Mouse (Mus musculus) stomach, embryonic 16.5 days (tissue): Measurements from ENCODE around the gene Hmx3. TPM values are rescaled to one million over a fixed set of nuclear protein-coding genes. Genes with fewer than 3 reads are reported as not detected.

ENCODE experiments used
- ATAC-seq: fragments of 200-750 bp; cut with Nextera tagmentation; 2 replicates; pipeline ENCODE4 v1.8.0; 2017; ENCODE audit warnings: moderate number of reproducible peaks, moderate TSS enrichment; ENCODE audit not compliant: insufficient read depth, low FRiP score
- H3K27ac ChIP-seq: fragments of 300-500 bp; sonication (generic); 2 replicates; pipeline ENCODE4 v1.5.1; 2014; ENCODE audit warnings: low read length
- H3K27me3 ChIP-seq: fragments of 300-500 bp; sonication (generic); 2 replicates; pipeline ENCODE4 v1.6.1; 2014; ENCODE audit warnings: low read length, control low read depth, mixed read lengths; ENCODE audit not compliant: control insufficient read depth, insufficient read depth
- H3K36me3 ChIP-seq: fragments of 300-500 bp; sonication (generic); 2 replicates; pipeline ENCODE4 v1.6.1; 2014; ENCODE audit warnings: low read length; ENCODE audit not compliant: control insufficient read depth, insufficient read depth
- H3K4me1 ChIP-seq: fragments of 300-500 bp; sonication (generic); 2 replicates; pipeline ENCODE4 v1.6.1; 2014; ENCODE audit warnings: low read length, control low read depth, mixed read lengths; ENCODE audit not compliant: control insufficient read depth, insufficient read depth
- H3K4me2 ChIP-seq: fragments of 300-500 bp; sonication (generic); 2 replicates; pipeline ENCODE4 v1.6.1; 2014; ENCODE audit warnings: low read depth, low read length, mixed read lengths
- H3K4me3 ChIP-seq: fragments of 300-500 bp; sonication (generic); replicated peaks from 2 replicates; pipeline ENCODE4 v1.5.1; 2014; ENCODE audit warnings: mild to moderate bottlenecking, low read length
- H3K9ac ChIP-seq: fragments of 300-500 bp; sonication (generic); 2 replicates; pipeline ENCODE4 v1.6.1; 2014; ENCODE audit warnings: low read length
- H3K9me3 ChIP-seq: fragments of 300-500 bp; sonication (generic); replicated peaks from 2 replicates; pipeline ENCODE4 v1.6.1; 2016; ENCODE audit warnings: low read length, control low read depth; ENCODE audit not compliant: control insufficient read depth
- WGBS: fragments of 180-500 bp; shearing (Covaris S2); extraction: QIAGEN DNeasy Blood & Tissue Kit; methylation state at CpG from one replicate; pipeline ENCODE4 v1.1.7; 2014; 5-methylcytosine and 5-hydroxymethylcytosine counted together
- polyA plus RNA-seq: library from polyadenylated mRNA; unstranded; fragments of >200 nt; fragmentation: Nextera tagmentation; extraction: Ambion mirVana; gene quantifications from 2 replicates; pipeline ENCODE4 v1.2.1, GENCODE M21; 2015

Gene Hmx3
- polyA plus RNA-seq, 1 experiment from 2014 or later: 0.32 TPM

- WGBS: 41% methylated on average over 9 of the region's 9 CpGs
- no peak for ATAC-seq
Observed at GRCm38 (mm10) chr7:131582178-131582577, 39.5 kb downstream of the Hmx3 start.

GRCm38 (mm10) chr7:131585551-131585950, 42.9 kb downstream of the Hmx3 start:
- Histone ChIP-seq H3K4me3 (no peak overlapping the region), H3K27ac (no peak overlapping the region), H3K4me1 (no peaks in the 10 kb centered on the region), H3K27me3 (no peaks in the 10 kb centered on the region), H3K36me3 (no peaks in the 10 kb centered on the region), H3K9me3 (no peaks in the 10 kb centered on the region), H3K9ac (no peak overlapping the region), H3K4me2 (no peak overlapping the region)
- whole genome bisulfite sequencing: 84% methylated on average over 5 of the region's 5 CpGs
- ATAC-seq: no peak

More at GRCm38 (mm10) chr7:131582178-131582577, 39.5 kb downstream of the Hmx3 start:
- H3K27me3 ChIP-seq: no peaks in the 10 kb centered on the region
- no peaks in the 10 kb centered on the region for H3K9me3 ChIP-seq
- H3K9ac ChIP-seq: no peak overlapping the region
- no peak overlapping the region for H3K4me3 ChIP-seq
- H3K27ac ChIP-seq: no peak overlapping the region
- H3K4me1 ChIP-seq: no peaks in the 10 kb centered on the region
- H3K36me3 ChIP-seq: no peaks in the 10 kb centered on the region
- no peak overlapping the region for H3K4me2 ChIP-seq

Other genes starting within 250 kb of the Hmx3 start
- gene Cuzd1, start 220.6 kb upstream of the Hmx3 start, polyA plus RNA-seq: 1.3 and 2.3 TPM in 2 replicates
- not detected in 2 replicates for gene Fam24b, start 213.4 kb upstream of the Hmx3 start, polyA plus RNA-seq
- not detected in 2 replicates for gene Fam24a, start 209.0 kb upstream of the Hmx3 start, polyA plus RNA-seq
- 21.4 and 21.7 TPM in 2 replicates for gene 2310057M21Rik, start 180.1 kb upstream of the Hmx3 start, polyA plus RNA-seq
- gene Pstk, start 171.7 kb upstream of the Hmx3 start, polyA plus RNA-seq: 64.7 and 77.5 TPM in 2 replicates
- gene Ikzf5, start 132.3 kb upstream of the Hmx3 start, polyA plus RNA-seq: 11.6 and 14.4 TPM in 2 replicates
- gene Acadsb, start 132.3 kb upstream of the Hmx3 start, polyA plus RNA-seq: 115 and 117 TPM in 2 replicates
- 0.66 and 0.76 TPM in 2 replicates for gene Hmx2, start 5.9 kb downstream of the Hmx3 start, polyA plus RNA-seq
- gene Bub3, start 17.4 kb downstream of the Hmx3 start, polyA plus RNA-seq: 178 and 184 TPM in 2 replicates